Mouse (Mus musculus) heart, adult 11 months (tissue): Measurements from ENCODE around the gene Gm45521.

Experiments
- DNase-seq: peaks from one replicate; pipeline ENCODE4 v3.0.0; 2022

The Gm45521 gene

GRCm38 (mm10) chr14:7954071-7954471 is 3.0 kb upstream of the Gm45521 start:
- peak; percentile 94 for DNase-seq

- DNase-seq: no peak
Measured at GRCm38 (mm10) chr14:7956427-7956826, 661 bp upstream of the Gm45521 start.

- DNase-seq: no peak
Measured at GRCm38 (mm10) chr14:7960616-7961015, 3.5 kb downstream of the Gm45521 start.

GRCm38 (mm10) chr14:7961714-7962113 is 4.6 kb downstream of the Gm45521 start:
- peak; percentile 82 for DNase-seq

- DNase-seq: no peak
Measured at GRCm38 (mm10) chr14:7962626-7963025, 5.5 kb downstream of the Gm45521 start.

GRCm38 (mm10) chr14:7963160-7963559 is 6.1 kb downstream of the Gm45521 start:
- no peak for DNase-seq

GRCm38 (mm10) chr14:7964219-7964889 is 7.3 kb downstream of the Gm45521 start:
- DNase-seq: no peak

- no peak for DNase-seq
Measured at GRCm38 (mm10) chr14:7971889-7972493, 14.9 kb downstream of the Gm45521 start.

GRCm38 (mm10) chr14:7974643-7975042 is 17.6 kb downstream of the Gm45521 start:
- DNase-seq: no peak

GRCm38 (mm10) chr14:7975177-7975576 is 18.1 kb downstream of the Gm45521 start:
- no peak for DNase-seq

- DNase-seq: no peak
Measured at GRCm38 (mm10) chr14:7977471-7977870, 20.4 kb downstream of the Gm45521 start.

GRCm38 (mm10) chr14:7978183-7978582 is 21.1 kb downstream of the Gm45521 start:
- no peak for DNase-seq

- DNase-seq: no peak
Measured at GRCm38 (mm10) chr14:7981226-7981625, 24.1 kb downstream of the Gm45521 start.

GRCm38 (mm10) chr14:7986913-7987312 is 29.8 kb downstream of the Gm45521 start:
- no peak for DNase-seq

GRCm38 (mm10) chr14:7989371-7989770 is 32.3 kb downstream of the Gm45521 start:
- DNase-seq: no peak

- no peak for DNase-seq
Measured at GRCm38 (mm10) chr14:7989961-7990360, 32.9 kb downstream of the Gm45521 start.

- no peak for DNase-seq
Measured at GRCm38 (mm10) chr14:7991108-7991776, 34.2 kb downstream of the Gm45521 start.

GRCm38 (mm10) chr14:7992158-7992557 is 35.1 kb downstream of the Gm45521 start:
- no peak for DNase-seq

GRCm38 (mm10) chr14:7994271-7994767 is 37.2 kb downstream of the Gm45521 start, which contains the start of gene Dnase1l3:
Gene Dnase1l3, minus strand, starts transcription at chr14:7994573.
- DNase-seq: peak; percentile 94

GRCm38 (mm10) chr14:7997255-7997696 is 40.2 kb downstream of the Gm45521 start:
- peak; percentile 98 for DNase-seq

GRCm38 (mm10) chr14:7999030-7999429 is 41.9 kb downstream of the Gm45521 start:
- peak; percentile 37 for DNase-seq

GRCm38 (mm10) chr14:7999435-7999834 is 42.3 kb downstream of the Gm45521 start:
- peak; percentile 52 for DNase-seq

- peak; percentile 6 for DNase-seq
Measured at GRCm38 (mm10) chr14:8000247-8000646, 43.2 kb downstream of the Gm45521 start.
